Comparison of ENCODE assay signal across 8 mouse cellular contexts in genomic region chr16:29451706-29452105, GRCm38 (mm10).
DNase-seq lines count a peak whose midpoint lies in the region; ATAC-seq and TF ChIP-seq lines count a peak whose summit lies in the region.

No protein-coding gene starts in this region.

- no peak overlapping the region for H3K4me3 ChIP-seq in midbrain, embryonic 10.5 days
- no peak overlapping the region for H3K4me3 ChIP-seq in midbrain, embryonic 15.5 days
- no peak overlapping the region for H3K4me3 ChIP-seq in lung, adult 2 months (replicated peaks; ENCODE audit: extremely low read depth, low read depth, low read length)

- no peak overlapping the region for H3K27ac ChIP-seq in midbrain, embryonic 10.5 days (replicated peaks)
- no peak overlapping the region for H3K27ac ChIP-seq in midbrain, embryonic 15.5 days

- no peaks in the 10 kb centered on the region for H3K4me1 ChIP-seq in midbrain, embryonic 10.5 days
- no peaks in the 10 kb centered on the region for H3K4me1 ChIP-seq in midbrain, embryonic 15.5 days
- no peaks in the 10 kb centered on the region for H3K4me1 ChIP-seq in lung, adult 2 months (ENCODE audit: control insufficient read depth, insufficient read depth, low read length)

- no peak for TF ChIP-seq POLR2A in lung, adult 2 months (IDR thresholded peaks at IDR 0.05; ENCODE audit: borderline replicate concordance, extremely low read depth, low read depth, low read length)

- no peak overlapping the region for H3K9ac ChIP-seq in midbrain, embryonic 15.5 days

- H3K4me2 ChIP-seq in midbrain, embryonic 15.5 days = no peak overlapping the region

- no peaks in the 10 kb centered on the region for H3K9me3 ChIP-seq in midbrain, embryonic 10.5 days (replicated peaks)
- no peaks in the 10 kb centered on the region for H3K9me3 ChIP-seq in midbrain, embryonic 15.5 days

- WGBS in midbrain, embryonic 10.5 days = 61% methylated on average over 3 of the region's 3 CpGs
- 57% methylated on average over 3 of the region's 3 CpGs for WGBS in midbrain, embryonic 15.5 days
- WGBS in lung, adult 2 months = 29% methylated on average over 3 of the region's 3 CpGs

- no peaks in the 10 kb centered on the region for H3K27me3 ChIP-seq in midbrain, embryonic 10.5 days (ENCODE audit: low read depth, poor library complexity, severe bottlenecking)
- no peaks in the 10 kb centered on the region for H3K27me3 ChIP-seq in midbrain, embryonic 15.5 days (replicated peaks)

- peak; percentile 36 for DNase-seq in midbrain, embryonic 10.5 days (ENCODE audit: low spot score)
- DNase-seq in adrenal gland, adult 18-20 months (ENCODE audit: low spot score in 2 of 2) = peak; percentile 9 to 20
- DNase-seq in embryo, embryonic 11.5 days (ENCODE audit: low read depth, low spot score) = peak; percentile 19
- peak; percentile 51 for DNase-seq in kidney, adult 9 months
- peak; percentile 48 for DNase-seq in lung, adult 2 months
- DNase-seq in right cerebral cortex, postnatal 10 days (ENCODE audit: low spot score in 2 of 2) = peak; percentile 61 to 65
- DNase-seq in gastrocnemius, postnatal 4 days (ENCODE audit: low spot score in 2 of 2) = no peak

- ATAC-seq in midbrain, embryonic 15.5 days (replicated peaks) = no peak

- no peaks in the 10 kb centered on the region for H3K36me3 ChIP-seq in midbrain, embryonic 10.5 days
- H3K36me3 ChIP-seq in midbrain, embryonic 15.5 days (replicated peaks) = no peaks in the 10 kb centered on the region

- TF ChIP-seq CTCF in lung, adult 2 months (IDR thresholded peaks at IDR 0.05; ENCODE audit: insufficient read depth, low read length) = peak; percentile 51

Comparison
In these comparisons a context has a peak if more than half of its experiments do, and no peak if none do; other contexts are left out.
1. DNase-seq: peak in midbrain, embryonic 10.5 days (single experiment), adrenal gland, adult 18-20 months (2 of 2), embryo, embryonic 11.5 days (single experiment), kidney, adult 9 months (single experiment), lung, adult 2 months (single experiment) and right cerebral cortex, postnatal 10 days (2 of 2); none in gastrocnemius, postnatal 4 days (0 of 2).